Comparison of ENCODE assay signal across 23 mouse cellular contexts in the genomic region with DNA sequence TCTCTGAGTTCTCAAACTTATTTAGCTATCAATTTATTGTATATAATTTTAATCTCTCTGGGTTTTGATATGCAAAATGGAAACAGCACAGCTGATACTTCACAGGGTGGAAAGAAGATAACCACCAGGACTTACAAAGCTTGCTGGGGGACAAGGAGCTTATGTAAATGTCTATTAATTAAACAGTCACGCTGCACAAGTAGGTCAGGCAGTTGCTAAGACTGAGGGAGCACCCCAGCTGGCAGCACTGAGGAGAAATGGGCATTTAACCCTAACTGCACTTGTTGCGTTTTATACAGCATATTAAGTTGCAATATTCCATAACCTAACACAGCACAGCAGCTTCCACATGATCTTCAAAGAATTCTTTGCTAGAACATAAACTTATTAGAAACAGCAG. TPM values are rescaled to one million over a fixed set of nuclear protein-coding genes. Genes with fewer than 3 reads are reported as not detected.
A peak's percentile ranks its signal among the peaks of the same experiment; 100 is the strongest.
DNase-seq lines count a peak whose midpoint lies in the region; ATAC-seq lines count a peak whose summit lies in the region.
"Had no signal": no experiment of that assay in that cellular context is flagged by ENCODE, and none has a peak within 500 bp of the region (broad histone marks: within the 10 kb centered on the region; RNA-seq: fewer than 3 reads in every experiment).

No protein-coding gene starts in this region.

- H3K36me3 ChIP-seq in forebrain, embryonic 15.5 days, result no peaks in the 10 kb centered on the region
- H3K36me3 ChIP-seq in forebrain, embryonic 16.5 days (ENCODE audit: control insufficient read depth, insufficient read depth), result no peaks in the 10 kb centered on the region
- no peaks in the 10 kb centered on the region for H3K36me3 ChIP-seq in kidney, embryonic 15.5 days
- H3K36me3 ChIP-seq in midbrain, embryonic 13.5 days, result no peaks in the 10 kb centered on the region
- H3K36me3 ChIP-seq: embryonic facial prominence, embryonic 15.5 days; heart, embryonic 12.5 days; neural tube, embryonic 12.5 days had no signal

- H3K9me3 ChIP-seq in forebrain, embryonic 15.5 days, result no peaks in the 10 kb centered on the region
- H3K9me3 ChIP-seq in forebrain, embryonic 16.5 days (ENCODE audit: control insufficient read depth, low read length), result no peaks in the 10 kb centered on the region
- H3K9me3 ChIP-seq in kidney, embryonic 15.5 days (replicated peaks), result no peaks in the 10 kb centered on the region
- H3K9me3 ChIP-seq in midbrain, embryonic 13.5 days, result peaks cover 6% of the 10 kb centered on the region; the same call in 1 of the 2 replicates
- H3K9me3 ChIP-seq: embryonic facial prominence, embryonic 15.5 days; heart, embryonic 12.5 days; neural tube, embryonic 12.5 days had no signal

- peak; percentile 9 to 41 for DNase-seq in kidney, postnatal 36 days
- peak; percentile 88 for DNase-seq in retina, postnatal 1 day
- no peak for DNase-seq in cerebellum, adult 11-12 months
- DNase-seq in cerebellum, postnatal 25 days, result no peak
- DNase-seq: B cell, adult 2 months; cerebellum, adult 9-10 months; gastrocnemius, adult 2 months; heart, postnatal 14 days; layer of hippocampus, postnatal 36 days; right cerebral cortex, postnatal 14 days; spleen, adult 18-20 months; thymus, postnatal 25 days had no signal

- H3K27me3 ChIP-seq in forebrain, embryonic 15.5 days, result no peaks in the 10 kb centered on the region
- H3K27me3 ChIP-seq in forebrain, embryonic 16.5 days (replicated peaks; ENCODE audit: control insufficient read depth, insufficient read depth, low read length), result no peaks in the 10 kb centered on the region
- H3K27me3 ChIP-seq in kidney, embryonic 15.5 days, result no peaks in the 10 kb centered on the region
- no peaks in the 10 kb centered on the region for H3K27me3 ChIP-seq in midbrain, embryonic 13.5 days
- H3K27me3 ChIP-seq: embryonic facial prominence, embryonic 15.5 days; heart, embryonic 12.5 days; neural tube, embryonic 12.5 days had no signal

- 18% methylated on average over 2 of the region's 2 CpGs for WGBS in forebrain, embryonic 15.5 days
- WGBS in forebrain, embryonic 16.5 days, result 23% methylated on average over 2 of the region's 2 CpGs
- WGBS in kidney, embryonic 15.5 days, result 64% methylated on average over 2 of the region's 2 CpGs
- WGBS in midbrain, embryonic 13.5 days, result 18% methylated on average over 2 of the region's 2 CpGs

- H3K4me3 ChIP-seq in forebrain, embryonic 15.5 days, result no peak overlapping the region
- H3K4me3 ChIP-seq in forebrain, embryonic 16.5 days (replicated peaks; ENCODE audit: low read length), result no peak overlapping the region
- H3K4me3 ChIP-seq in kidney, embryonic 15.5 days (replicated peaks), result no peak overlapping the region
- H3K4me3 ChIP-seq in midbrain, embryonic 13.5 days (replicated peaks), result no peak overlapping the region
- H3K4me3 ChIP-seq: embryonic facial prominence, embryonic 15.5 days; gastrocnemius, adult 2 months; heart, embryonic 12.5 days; neural tube, embryonic 12.5 days had no signal

- H3K4me1 ChIP-seq in forebrain, embryonic 15.5 days, result peaks cover 20% of the 10 kb centered on the region
- H3K4me1 ChIP-seq in forebrain, embryonic 16.5 days (replicated peaks; ENCODE audit: control insufficient read depth, insufficient read depth, low read length), result peaks cover 12% of the 10 kb centered on the region
- no peaks in the 10 kb centered on the region for H3K4me1 ChIP-seq in kidney, embryonic 15.5 days
- H3K4me1 ChIP-seq in midbrain, embryonic 13.5 days (replicated peaks), result peaks cover 29% of the 10 kb centered on the region
- H3K4me1 ChIP-seq: embryonic facial prominence, embryonic 15.5 days; neural tube, embryonic 12.5 days had no signal

- H3K27ac ChIP-seq in forebrain, embryonic 15.5 days (replicated peaks), result no peak overlapping the region
- no peak overlapping the region for H3K27ac ChIP-seq in forebrain, embryonic 16.5 days (ENCODE audit: low read length)
- no peak overlapping the region for H3K27ac ChIP-seq in kidney, embryonic 15.5 days
- H3K27ac ChIP-seq in midbrain, embryonic 13.5 days, result no peak overlapping the region
- H3K27ac ChIP-seq: embryonic facial prominence, embryonic 15.5 days; gastrocnemius, adult 2 months; kidney, postnatal 0 days; liver, embryonic 14.5 days; neural tube, embryonic 12.5 days had no signal

- peak; percentile 53; the same call in 1 of the 2 replicates for ATAC-seq in forebrain, embryonic 15.5 days (replicated peaks)
- no peak for ATAC-seq in forebrain, embryonic 16.5 days
- ATAC-seq in kidney, embryonic 15.5 days (replicated peaks; ENCODE audit: low FRiP score), result no peak
- ATAC-seq in midbrain, embryonic 13.5 days, result peak; percentile 83
- ATAC-seq: inflammation-experienced regulatory T-cells, adult 6 months; lung, postnatal 0 days had no signal

- no peak overlapping the region for H3K9ac ChIP-seq in forebrain, embryonic 15.5 days (replicated peaks)
- no peak overlapping the region for H3K9ac ChIP-seq in forebrain, embryonic 16.5 days (replicated peaks; ENCODE audit: low read depth, low read length)
- H3K9ac ChIP-seq in kidney, embryonic 15.5 days, result no peak overlapping the region
- no peak overlapping the region for H3K9ac ChIP-seq in midbrain, embryonic 13.5 days (replicated peaks)
- H3K9ac ChIP-seq: embryonic facial prominence, embryonic 15.5 days; heart, embryonic 12.5 days; liver, embryonic 14.5 days; neural tube, embryonic 12.5 days had no signal

- no peak overlapping the region for H3K4me2 ChIP-seq in forebrain, embryonic 15.5 days (replicated peaks)
- no peak overlapping the region for H3K4me2 ChIP-seq in forebrain, embryonic 16.5 days (ENCODE audit: low read length)
- no peak overlapping the region for H3K4me2 ChIP-seq in kidney, embryonic 15.5 days
- H3K4me2 ChIP-seq in midbrain, embryonic 13.5 days (replicated peaks), result no peak overlapping the region
- H3K4me2 ChIP-seq: embryonic facial prominence, embryonic 15.5 days; heart, embryonic 12.5 days; neural tube, embryonic 12.5 days had no signal

RNA-seq across cellular contexts. Expression of gene Rps23, which starts 36.1 kb away (rescaled TPM):
- 134 and 152 TPM in 2 replicates for polyA plus RNA-seq in forebrain, embryonic 15.5 days (2015; fragmentation: Nextera tagmentation; extraction: Ambion mirVana)
- polyA plus RNA-seq in forebrain, embryonic 16.5 days (2015; fragmentation: Nextera tagmentation; extraction: Ambion mirVana), result 114 and 136 TPM in 2 replicates
- polyA plus RNA-seq in kidney, embryonic 15.5 days (2015; fragmentation: Nextera tagmentation; extraction: Ambion mirVana), result 221 and 262 TPM in 2 replicates
- polyA plus RNA-seq in midbrain, embryonic 13.5 days (2015; fragmentation: Nextera tagmentation; extraction: Ambion mirVana), result 139 and 147 TPM in 2 replicates

RNA-seq across cellular contexts. Expression of gene Atp6ap1l, which starts 53.7 kb away (rescaled TPM):
- 4.7 and 5.5 TPM in 2 replicates for polyA plus RNA-seq in forebrain, embryonic 15.5 days (2015; fragmentation: Nextera tagmentation; extraction: Ambion mirVana)
- 4.2 and 4.3 TPM in 2 replicates for polyA plus RNA-seq in forebrain, embryonic 16.5 days (2015; fragmentation: Nextera tagmentation; extraction: Ambion mirVana)
- polyA plus RNA-seq in kidney, embryonic 15.5 days (2015; fragmentation: Nextera tagmentation; extraction: Ambion mirVana), result 0.23 TPM in 1 of 2 replicates, not detected in the other
- polyA plus RNA-seq in midbrain, embryonic 13.5 days (2015; fragmentation: Nextera tagmentation; extraction: Ambion mirVana), result 0.59 TPM in 1 of 2 replicates, not detected in the other
- polyA plus RNA-seq: inflammation-experienced regulatory T-cells, adult 6 months; liver, embryonic 14.5 days; lung, postnatal 0 days had no signal

Comparison
In these comparisons a context has a peak if more than half of its experiments do, and no peak if none do; other contexts are left out.
1. ATAC-seq: peak in forebrain, embryonic 15.5 days (single experiment) and midbrain, embryonic 13.5 days (single experiment); none in forebrain, embryonic 16.5 days (single experiment) and kidney, embryonic 15.5 days (single experiment).
2. DNase-seq: peak in kidney, postnatal 36 days (2 of 2) and retina, postnatal 1 day (single experiment); none in cerebellum, adult 11-12 months (single experiment) and cerebellum, postnatal 25 days (0 of 2).